Mouse (Mus musculus): ENCODE results near the gene Sqstm1.

Gene Sqstm1

DNA sequence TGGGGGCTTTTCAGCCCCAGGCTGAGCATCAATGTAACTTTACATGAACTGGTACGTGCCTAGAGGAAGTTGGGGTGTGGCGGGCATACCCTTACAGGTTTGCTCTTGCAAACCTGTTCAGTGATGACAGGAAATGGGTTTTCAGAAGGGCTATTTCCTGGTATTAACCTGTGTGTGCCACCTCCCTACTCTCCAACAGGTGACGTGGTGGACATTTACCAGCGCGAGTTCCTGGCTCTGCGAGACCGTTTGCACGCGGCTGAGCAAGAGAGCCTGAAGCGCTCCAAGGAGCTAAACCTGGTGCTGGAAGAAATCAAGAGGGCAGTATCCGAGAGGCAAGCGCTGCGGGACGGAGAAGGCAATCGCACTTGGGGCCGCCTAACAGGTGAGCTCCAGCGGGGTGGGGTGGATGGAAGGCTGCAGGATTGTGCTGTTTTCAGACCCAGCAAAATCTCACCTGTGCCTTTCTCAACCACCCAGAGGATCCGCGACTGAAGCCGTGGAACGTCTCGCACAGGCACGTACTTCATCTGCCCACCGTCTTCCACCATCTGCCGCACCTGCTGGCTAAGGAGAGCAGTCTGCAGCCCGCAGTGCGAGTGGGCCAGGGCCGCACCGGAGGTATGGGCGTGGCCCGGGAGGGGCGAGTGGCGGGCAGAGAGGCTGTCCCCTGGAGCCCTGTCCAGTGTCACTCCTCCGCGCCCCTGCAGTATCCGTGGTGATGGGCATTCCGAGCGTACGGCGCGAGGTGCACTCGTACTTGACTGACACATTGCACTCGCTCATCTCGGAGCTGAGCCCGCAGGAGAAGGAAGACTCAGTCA, 20.1 kb upstream of the Sqstm1 start:
- DNase-seq (ENCODE audit: extremely low spot score), result no peak

DNA sequence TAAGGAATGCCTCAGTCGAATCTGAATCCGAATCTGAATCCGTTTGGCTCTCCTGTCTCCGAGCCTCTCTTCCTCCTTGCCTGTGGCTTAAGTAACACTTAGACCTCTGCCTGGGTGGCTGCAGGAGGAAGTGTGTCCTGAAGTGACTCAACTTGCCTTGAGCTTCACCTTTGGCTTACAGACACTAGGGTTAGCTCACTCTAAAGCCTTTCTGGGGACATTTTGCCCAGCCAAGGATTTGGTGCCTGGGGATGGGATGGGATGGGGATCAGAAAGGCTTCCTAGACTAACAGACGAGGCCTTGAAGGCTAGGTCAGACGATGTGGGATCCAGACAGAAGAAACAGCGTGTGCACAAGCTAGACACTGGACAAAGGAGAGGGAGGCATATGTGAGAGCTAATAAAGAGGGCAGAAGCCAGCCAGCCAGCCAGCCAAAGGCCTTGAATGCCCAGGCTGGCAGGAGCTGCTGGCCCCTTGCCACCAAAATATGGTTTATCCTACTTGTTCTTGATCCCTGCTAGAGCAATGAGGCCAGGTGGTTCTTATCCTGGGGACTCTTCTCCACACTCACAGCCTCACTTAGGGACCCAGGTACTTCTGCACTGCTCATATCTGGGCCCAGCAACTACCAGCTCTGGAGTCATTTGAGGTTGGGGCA, 18.8 kb upstream of the Sqstm1 start:
- DNase-seq (ENCODE audit: extremely low spot score), result no peak

DNA sequence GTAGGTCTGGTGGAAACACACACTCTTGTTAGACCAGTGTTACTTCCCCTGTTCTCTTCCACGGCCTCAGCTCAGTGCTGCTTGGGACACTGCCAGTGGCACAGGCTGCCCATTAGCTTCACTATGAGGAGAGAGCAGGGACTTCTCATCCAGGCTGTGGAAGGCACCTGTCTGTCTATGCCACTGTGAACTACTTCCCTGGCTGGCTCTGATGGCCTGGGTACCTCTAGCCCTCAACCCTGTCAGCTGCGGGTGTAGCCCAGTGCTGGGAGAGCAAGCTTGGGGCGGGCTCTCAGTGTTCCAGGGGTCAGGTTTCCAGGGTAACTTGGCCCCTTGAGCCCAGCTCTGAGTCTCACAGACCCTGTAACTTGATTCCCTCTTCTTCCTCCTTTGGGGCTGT, 18.1 kb upstream of the Sqstm1 start:
- peak; percentile 62 for DNase-seq (ENCODE audit: extremely low spot score)

DNA sequence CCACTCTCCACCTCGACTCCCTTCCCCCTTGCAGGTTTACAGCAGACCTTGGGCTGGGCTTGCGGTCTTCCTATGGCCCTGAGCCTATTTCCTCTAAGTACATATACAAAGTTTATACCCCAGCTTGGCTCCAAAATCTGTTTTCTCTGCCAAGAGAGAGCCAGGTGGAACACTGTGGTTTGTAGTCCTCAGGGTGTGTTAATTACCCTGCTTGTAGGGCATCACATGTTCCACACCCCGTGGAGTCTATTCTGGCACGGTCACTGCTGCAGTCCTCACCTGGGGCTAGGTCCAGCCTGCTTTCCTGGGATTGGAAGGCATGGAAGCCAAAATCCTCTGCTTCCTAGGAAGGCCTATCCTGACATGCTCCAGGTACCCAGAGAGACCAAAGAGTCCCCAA, 17.1 kb upstream of the Sqstm1 start:
- DNase-seq (ENCODE audit: extremely low spot score), result no peak

DNA sequence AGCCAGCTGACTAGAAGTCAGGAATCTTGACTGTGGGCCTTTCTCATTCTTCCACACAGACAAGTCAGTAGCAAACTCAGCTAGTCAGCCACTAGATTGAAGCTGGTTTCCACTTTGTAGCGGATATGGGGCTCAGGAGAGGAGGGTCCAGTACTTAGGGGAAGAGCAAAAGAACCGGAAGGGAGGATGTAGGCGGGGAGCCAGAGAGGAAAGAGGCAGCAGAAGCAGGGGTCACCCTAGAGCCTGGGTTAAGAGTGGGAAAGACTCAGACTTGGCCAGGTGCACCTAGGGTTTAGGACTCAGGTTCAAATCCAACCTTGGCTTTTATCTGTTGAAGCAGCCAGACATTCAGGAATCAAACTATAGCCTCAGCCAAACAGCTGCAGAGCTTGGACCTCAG, 16.6 kb upstream of the Sqstm1 start:
- no peak for DNase-seq (ENCODE audit: extremely low spot score)

DNA sequence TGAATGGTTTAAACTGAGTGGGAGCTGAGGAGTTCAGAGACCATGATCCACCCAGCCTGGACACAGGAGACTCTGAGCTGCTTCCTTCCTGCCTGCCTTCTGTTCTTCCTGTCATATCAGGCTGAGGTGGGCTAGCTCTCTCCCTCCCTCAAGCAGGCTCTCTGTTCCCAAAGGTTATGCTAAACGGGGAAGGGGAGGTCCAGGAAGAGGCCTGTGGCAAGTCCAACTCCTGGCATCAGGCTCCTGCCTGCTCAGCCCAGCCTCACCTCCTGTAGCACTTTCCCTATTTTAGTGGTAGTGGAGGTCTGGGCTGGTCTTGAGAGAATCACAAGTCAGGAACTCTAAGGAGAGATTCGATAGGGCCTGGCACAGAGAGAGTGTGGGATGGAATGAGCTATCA, 15.8 kb upstream of the Sqstm1 start:
- DNase-seq (ENCODE audit: extremely low spot score), result no peak

DNA sequence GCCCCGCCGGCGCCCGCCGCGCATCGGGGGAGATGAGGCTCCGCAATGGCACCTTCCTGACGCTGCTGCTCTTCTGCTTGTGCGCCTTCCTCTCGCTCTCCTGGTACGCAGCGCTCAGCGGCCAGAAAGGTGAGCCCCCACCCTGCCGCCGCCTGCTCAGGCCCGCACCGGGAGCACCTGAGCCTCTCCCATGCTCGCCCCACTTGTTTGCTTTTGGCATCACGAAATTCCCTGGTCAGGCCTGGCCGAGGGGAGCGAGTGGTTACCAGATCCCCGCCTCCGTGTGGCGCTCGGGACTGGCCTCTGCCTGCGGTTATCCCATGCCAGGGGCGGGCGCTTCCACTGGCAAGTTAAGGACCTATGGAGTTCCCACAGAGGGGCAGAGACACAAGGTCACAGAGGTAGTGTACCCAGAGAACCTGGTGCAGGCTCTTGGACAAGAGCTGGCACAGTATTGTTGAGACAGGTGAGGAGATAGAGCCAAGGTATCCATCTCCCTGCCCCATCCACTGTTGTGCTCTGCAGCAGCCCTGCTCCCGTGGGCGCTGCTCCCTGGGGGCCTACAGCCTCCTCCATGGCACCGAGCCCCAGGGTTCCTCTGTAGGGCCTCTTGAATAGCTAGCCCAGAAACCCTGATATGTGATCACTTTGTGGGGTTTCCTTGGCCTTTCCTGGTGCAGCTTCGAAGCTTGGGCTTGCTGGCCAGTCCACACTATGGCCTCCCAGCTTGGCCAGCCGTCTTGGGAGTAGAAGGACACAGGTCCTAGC, 15.2 kb upstream of the Sqstm1 start:
- peak; percentile 40 for DNase-seq (ENCODE audit: extremely low spot score)

DNA sequence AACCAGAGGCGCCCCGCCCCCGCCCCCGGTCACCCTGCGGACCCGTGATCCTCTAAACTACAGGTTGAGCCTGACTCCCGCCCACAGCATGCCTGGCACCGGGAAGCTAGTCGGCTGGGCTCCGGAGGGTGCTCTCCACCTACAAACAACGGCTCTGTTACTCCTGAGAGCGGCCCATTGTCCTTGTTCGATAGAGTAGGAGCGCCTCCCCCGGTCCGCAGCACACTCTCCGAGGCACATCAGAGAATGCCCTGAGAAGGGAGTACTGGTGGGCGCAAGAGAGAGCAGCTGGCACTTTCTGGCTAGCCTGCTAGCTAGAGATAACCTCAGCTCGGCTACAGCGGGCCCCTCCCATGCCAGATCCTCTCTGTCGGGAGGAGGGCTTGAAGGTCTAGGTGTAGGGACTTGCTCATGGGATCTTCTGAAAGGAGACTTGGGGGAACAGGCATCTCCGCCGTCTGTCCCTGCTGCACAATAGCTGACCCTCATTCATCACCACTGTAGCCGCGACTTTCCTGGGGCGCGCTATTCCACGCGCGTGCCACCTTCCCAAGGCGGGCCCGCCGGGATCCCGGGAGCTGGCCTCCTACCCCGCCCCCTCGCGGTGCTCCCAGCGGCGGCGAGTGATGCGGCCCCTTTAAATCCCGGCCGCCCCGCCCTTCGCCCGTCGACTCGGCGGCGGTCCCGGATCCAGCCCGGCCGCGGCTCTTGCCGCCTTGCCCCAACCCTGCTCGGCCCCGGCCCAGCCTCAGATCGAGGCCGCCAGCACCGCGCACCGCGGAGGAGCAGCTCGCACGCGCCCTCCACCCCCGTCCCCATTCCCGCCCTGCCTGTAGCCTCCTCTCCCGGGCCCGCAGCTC, 14.3 kb upstream of the Sqstm1 start:
- peak; percentile 83 for DNase-seq (ENCODE audit: extremely low spot score)

DNA sequence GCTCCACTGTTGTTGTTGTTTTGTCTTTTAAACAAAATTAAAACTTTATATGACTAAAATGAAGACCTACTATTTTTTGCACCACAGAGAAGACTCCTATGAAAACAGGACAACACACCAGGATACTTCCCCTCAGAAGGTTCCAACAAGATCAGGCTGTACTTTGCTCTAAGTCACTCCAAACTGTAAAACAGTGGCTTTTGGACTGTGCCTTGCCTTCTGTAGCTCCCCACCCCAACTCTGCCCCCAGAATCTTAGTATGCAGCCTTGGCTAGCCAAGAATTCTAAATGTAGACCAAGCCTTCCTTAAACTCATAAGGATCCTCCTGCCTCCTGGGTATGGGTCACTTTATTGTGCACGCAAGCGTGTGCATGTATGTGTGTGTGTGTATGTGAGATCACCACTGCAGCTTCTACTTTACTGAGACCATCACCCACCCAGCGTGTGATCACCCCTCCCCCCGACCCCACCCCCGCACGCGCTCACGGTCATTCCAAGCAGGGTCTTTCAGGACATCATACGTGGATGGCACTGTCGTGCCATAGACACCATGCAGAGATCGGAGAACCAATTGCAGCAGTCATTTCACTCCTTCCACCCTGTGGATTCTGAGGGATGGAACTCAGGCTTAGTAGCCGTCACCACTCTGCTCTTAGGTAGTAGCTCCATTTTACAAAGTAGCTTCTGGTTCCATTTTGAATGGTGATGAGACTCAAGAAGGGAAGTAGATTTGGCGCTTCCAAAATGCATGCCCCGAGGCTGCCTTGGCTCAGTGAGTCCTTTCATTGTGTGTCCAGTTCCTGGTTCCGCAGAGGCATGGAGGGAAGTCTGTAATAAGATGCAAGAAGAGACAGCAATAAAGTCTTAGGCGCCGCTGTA, 13.4 kb upstream of the Sqstm1 start:
- DNase-seq (ENCODE audit: extremely low spot score), result no peak

DNA sequence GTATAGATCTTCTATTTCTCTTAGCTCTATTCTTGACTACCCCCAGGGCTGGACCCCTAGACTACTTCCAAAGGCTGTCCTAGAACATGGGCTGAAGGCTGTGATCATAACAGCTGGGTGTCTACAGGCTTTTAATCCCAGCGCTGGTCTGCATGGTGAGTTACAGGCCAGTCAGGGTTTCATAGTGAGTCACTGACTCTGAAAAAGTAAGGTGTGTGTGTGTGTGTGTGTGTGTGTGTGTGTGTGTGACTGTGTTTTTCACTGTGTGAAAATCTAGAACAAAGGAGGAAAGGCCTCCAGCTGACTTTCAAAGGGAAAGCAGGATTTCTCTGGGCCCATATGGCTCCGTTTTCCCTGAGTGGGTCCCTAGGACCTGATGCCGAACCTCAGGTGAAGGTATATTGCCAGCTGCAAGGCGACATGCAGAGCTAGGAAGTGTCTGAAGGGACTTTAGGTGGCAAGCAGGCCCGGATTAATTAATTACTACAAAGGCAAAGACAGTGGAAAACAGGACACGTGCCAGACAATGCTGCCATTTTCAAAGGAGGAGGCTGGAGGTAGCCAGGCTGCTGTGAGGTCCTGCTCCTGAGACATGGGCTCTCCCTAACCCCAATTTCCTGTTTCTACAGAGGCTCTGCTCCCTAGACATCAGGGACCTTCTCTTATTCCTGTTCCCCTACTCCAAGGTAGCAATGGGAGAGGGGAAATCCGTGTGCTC, 12.1 kb upstream of the Sqstm1 start:
- DNase-seq (ENCODE audit: extremely low spot score), result no peak

DNA sequence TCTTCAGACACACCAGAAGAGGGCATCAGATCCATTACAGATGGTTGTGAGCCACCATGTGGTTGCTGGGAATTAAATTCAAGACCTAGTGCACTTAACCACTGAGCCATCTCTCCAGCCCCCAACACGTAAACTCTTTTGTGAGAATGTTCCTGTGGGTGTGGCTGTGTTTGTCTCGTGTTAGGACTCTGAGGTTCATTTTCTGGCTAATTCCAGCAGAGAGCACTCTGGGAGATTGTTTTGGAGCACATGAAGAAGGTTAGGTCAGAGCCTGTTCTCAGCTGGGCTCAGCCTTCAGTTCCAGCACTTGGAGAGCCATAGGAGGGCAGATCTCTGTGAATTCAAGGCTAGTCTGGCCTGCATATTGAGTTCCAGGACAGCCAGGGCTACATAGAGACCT, 9.2 kb upstream of the Sqstm1 start:
- DNase-seq (ENCODE audit: extremely low spot score), result no peak

DNA sequence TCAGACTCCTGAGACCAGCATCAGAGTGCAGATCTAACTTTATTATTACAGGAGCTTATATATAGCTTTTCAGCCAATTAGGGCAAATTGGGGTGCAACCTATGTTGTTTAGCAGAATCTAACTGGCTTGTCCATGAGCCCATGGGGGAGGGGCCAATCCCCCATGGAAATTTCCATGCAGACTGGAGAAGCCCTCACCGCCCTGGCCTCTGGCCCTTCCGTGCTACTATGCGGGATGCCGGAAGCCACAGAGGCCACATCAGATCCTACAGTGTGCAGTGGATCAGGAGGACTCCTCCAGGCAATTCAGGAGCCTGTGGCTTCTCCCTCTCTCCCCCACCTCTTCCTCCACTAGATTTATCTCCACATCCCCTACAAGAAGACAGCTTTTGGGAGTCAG, 7.2 kb upstream of the Sqstm1 start:
- DNase-seq (ENCODE audit: extremely low spot score), result no peak

DNA sequence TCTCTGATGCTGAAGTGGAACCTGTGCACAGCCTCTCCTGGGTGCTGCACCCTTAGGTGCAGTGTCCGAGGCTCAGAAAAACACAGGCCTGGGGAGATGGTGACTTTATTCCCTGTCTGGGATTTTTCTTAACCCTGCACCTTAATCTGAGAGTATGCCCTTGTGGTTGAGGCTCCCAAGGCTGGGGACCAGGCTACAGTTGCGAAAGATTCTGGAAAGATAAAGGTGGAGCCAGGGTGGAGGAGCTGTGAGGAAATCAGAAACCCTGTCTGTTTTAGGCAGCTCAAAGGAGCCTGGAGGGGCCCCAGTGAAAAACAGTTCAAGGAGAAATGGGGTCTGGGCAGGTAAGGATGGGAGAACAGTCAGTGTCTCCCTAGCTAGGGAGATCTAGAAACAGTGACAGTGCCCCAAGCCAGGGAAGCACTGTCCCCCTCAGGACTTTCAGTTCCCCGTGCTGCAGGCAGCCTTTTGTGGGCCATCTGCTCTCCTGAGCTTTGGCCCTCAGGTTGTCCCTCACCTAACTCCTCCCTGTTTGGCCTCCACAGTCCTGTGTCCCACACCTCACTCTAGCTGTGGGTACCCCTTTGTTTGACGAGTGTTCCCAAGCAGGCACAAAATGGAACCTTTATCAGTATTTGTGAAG, 6.2 kb upstream of the Sqstm1 start:
- no peak for DNase-seq (ENCODE audit: extremely low spot score)

DNA sequence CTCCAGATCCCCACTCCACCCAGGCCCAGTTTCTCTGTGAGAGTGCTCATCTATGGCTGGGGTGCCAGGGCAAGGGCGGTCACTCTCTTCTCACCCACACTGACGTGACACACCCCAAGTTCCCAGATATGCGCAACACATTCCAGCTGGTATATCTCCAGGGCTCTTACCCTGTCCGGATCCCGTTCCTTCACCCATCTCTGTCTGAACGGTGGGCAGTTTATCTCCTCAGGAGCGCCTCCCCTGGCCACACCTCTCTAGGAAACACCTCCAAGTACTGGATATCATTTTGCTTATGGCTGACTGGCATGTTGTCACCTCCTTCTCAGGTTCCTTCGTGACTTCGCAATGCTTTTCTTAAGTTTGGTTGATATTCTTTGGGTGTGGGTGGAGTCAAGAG, 5.0 kb upstream of the Sqstm1 start:
- no peak for DNase-seq (ENCODE audit: extremely low spot score)

DNA sequence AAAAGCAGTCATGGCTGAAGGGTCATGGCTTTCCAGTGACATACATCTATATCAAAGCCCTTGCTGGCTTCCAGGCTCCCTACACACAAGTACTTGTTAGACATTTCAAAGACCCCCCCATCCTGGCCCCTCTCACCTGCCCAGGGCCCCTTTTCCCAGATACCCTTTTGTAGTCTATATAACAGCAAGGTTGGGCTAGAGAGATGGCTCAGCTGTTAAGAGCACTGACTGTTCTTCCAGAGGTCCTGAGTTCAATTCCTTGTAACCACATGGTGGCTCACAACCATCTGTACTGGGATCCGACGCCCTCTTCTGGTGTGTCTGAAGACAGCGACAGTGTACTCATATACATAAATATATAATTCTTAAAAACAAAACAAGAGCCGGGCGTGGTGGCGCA, 4.0 kb upstream of the Sqstm1 start:
- no peak for DNase-seq (ENCODE audit: extremely low spot score)

DNA sequence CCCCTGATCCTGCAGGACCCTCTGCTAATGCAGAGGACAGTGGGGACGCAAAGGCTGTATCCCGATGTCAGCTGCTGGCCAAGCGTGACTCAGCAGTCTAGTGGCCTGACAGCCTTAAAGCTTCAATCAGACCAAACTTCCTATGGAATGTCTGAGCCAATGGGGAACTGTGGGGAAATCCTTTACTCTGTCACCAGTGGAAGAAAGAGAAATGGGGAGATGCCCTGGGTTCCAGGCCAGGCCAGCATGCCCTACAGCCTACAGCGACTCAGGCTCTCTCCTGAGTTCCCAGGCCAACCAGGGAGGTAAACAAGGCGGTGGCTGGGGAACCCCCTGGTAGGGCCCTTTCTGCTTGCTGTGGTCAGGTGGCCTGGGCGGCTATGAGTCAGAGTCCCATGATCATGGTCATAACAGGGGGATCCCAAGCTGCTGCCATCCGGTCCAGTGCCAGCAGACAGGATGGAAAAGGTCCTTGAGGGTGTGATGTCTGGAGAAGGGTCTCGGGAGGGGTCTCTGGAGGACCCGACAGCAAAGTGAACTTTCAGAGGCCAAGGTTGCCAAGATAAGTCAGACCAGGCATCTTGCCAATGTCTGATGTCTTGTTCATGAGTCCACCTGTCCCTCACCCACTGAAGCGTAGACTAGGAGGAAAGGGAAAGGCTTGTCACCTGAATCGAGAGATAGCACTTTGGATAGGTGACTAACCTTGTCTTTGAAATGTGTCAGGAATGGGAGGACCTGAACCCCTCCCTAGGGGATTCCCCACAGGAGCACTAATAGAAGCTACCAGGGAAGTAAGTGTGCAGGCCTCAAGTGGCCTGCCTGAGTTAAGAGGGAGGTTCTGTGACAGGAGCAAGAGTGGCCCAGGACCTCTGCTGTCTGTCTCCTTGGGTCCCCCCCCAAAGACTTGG, 2.5 kb upstream of the Sqstm1 start:
- no peak for DNase-seq (ENCODE audit: extremely low spot score)

DNA sequence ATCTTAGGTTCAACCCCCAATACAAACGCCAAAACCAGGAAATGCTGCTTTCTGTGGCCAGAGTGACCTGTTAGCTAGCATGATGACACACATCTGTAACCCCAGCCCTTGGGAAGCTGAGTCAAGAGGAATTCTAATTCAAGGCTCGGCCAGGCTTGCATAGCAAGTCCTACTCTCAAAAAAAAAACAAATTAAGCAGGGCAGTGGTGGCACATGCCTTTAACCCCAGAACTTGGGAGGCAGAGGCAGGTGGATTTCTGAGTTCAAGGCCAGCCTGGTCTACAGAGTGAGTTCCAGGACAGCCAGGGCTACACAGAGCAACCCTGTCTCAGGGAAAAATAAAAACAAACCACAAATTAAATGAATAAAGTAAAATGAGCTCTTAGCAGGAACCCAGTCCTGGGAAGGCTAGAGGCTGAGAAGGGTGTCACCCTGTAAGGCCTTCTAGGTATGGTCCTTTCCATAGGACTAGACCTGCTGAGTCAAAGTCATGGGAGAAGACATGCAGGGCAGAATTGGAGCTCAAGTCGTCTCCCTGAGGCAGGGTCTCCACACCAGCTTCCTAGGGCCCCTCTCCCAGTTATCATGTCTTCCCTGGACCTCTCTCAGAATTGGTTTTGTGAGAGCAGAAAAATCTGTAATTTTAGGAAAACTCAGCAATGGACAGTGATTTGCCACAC, 1.6 kb upstream of the Sqstm1 start:
- no peak for DNase-seq (ENCODE audit: extremely low spot score)
